Mouse (Mus musculus) megakaryocyte-erythroid progenitor cell, adult 5 weeks (primary cell): ENCODE results near the gene Taf5. TPM values are rescaled to one million over a fixed set of nuclear protein-coding genes. Genes with fewer than 3 reads are reported as not detected.

Source experiments
- polyA plus RNA-seq: library from polyadenylated mRNA; stranded (reverse); fragments of >175 nt; gene quantifications from 2 replicates; pipeline ENCODE4 v1.2.3, GENCODE M21; 2012

Taf5 gene
- 6.3 and 6.7 TPM in 2 replicates for polyA plus RNA-seq

GRCm38 (mm10) chr19:47067096-47067882 is at the start of gene Taf5:
TSS of gene Taf5 (plus strand) at chr19:47067746.

GRCm38 (mm10) chr19:47050271-47051032 is 17.1 kb upstream of the Taf5 start, which contains the start of gene Pcgf6:
TSS of gene Pcgf6 (minus strand) at chr19:47050906.

GRCm38 (mm10) chr19:47090550-47091156 is 23.1 kb downstream of the Taf5 start, which contains the start of the genes Usmg5 and Pdcd11:
TSS of gene Usmg5 (minus strand) at chr19:47090647.
TSS of gene Pdcd11 (plus strand) at chr19:47090768.

Other genes with a start within 250 kb of the Taf5 start
- 0.04 TPM in 1 of 2 replicates, not detected in the other for gene Ina, start 53.0 kb upstream of the Taf5 start, polyA plus RNA-seq
- 10.0 and 10.1 TPM in 2 replicates for gene Nt5c2, start 52.6 kb upstream of the Taf5 start, polyA plus RNA-seq
- 11.4 and 14.8 TPM in 2 replicates for gene Pcgf6, start 16.8 kb upstream of the Taf5 start, polyA plus RNA-seq
- gene Usmg5, start 22.9 kb downstream of the Taf5 start, polyA plus RNA-seq, result 15.4 and 20.6 TPM in 2 replicates
- gene Pdcd11, start 23.0 kb downstream of the Taf5 start, polyA plus RNA-seq, result 16.7 and 27.0 TPM in 2 replicates
- 5.0 and 9.6 TPM in 2 replicates for gene Calhm2, start 70.5 kb downstream of the Taf5 start, polyA plus RNA-seq
- not detected in 2 replicates for gene Calhm1, start 76.5 kb downstream of the Taf5 start, polyA plus RNA-seq
- not detected in 2 replicates for gene Calhm3, start 90.0 kb downstream of the Taf5 start, polyA plus RNA-seq
- gene Neurl1a, start 111.1 kb downstream of the Taf5 start, polyA plus RNA-seq, result 0.41 and 0.66 TPM in 2 replicates